Mouse (Mus musculus) kidney, adult 8-10 months (tissue): ENCODE data around the gene Smox.
"Not testable (repeated sequence)": the region's sequence is repeated elsewhere in the genome, so short reads cannot be mapped to it uniquely, and the experiment has no call there.

Source experiments
- DNase-seq, 2 experiments: peaks; one replicate each; pipeline ENCODE4 v3.0.0; 2022

The Smox gene

GRCm38 (mm10) chr2:131491196-131491595 is at the start of gene Smox:
Gene Smox (plus strand): TSS chr2:131491496.
- no peak for DNase-seq

- no peak for DNase-seq
Observed at GRCm38 (mm10) chr2:131443084-131443890, 48.0 kb upstream of the Smox start.

- no peak for DNase-seq
Observed at GRCm38 (mm10) chr2:131443891-131444190, 47.5 kb upstream of the Smox start.

DNA sequence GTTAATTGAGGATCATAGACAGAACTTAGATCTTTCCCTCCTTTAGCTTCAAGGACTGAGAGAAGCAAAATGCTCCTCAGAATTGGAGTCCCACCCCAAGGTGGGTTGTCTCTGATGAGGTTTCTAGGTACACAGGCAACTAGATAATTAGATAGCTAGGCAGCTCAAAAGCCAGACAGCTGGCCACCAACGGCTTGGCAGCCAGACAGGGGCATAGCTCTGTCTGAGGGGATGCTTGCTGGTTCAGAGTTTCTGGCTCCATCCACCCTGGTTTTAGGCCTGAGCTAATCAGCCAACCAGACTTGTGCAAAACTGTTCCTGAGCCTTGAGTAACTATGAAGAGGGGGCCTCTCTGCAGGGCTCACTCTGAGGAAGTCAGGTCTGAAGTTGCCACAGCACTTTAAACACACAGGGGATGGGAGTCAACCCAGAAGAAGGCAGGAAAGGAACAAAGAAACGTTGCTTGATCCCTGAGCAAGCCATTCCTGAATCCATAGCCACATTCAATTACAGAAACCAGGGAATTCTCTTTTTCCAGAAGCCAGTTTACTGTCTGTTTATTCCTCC is 44.8 kb upstream of the Smox start:
- no peak for DNase-seq

DNA sequence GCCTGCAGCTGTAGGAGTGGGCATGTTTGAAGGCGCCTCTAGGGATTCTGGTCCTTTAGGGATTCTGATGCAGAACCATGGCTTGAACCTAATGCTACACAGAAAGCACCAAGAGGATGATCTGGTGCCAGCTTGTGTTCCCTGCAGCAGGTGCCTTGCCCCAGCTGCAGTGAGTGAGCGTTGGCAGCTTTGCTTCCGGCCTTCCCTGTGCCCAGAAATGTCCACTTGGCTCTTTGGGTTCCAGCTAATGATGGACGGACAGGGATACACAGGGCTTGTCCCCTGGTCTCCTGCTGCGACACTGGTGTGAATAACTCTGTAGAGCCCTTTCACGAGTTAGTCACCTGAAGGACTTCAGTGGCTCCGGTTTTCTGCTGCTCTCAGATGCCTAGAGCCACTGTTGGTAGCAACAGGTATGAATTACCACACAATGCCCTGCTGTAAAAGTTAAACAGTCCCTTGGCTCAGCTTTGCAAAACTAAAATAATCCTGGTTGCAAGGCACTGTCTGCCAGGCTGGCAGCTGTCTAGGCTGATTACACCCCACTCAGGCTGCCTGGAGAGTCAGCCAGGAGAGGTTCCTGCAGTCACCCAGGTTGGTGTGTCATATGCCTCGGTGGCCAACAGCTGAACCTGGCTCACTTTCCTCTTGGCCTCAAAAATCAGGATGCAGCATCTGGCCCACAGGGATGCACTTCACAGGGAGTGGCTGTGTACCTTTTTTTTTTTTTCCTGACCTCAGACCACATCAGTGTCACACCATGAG is 43.5 kb upstream of the Smox start:
- no peak for DNase-seq

DNA sequence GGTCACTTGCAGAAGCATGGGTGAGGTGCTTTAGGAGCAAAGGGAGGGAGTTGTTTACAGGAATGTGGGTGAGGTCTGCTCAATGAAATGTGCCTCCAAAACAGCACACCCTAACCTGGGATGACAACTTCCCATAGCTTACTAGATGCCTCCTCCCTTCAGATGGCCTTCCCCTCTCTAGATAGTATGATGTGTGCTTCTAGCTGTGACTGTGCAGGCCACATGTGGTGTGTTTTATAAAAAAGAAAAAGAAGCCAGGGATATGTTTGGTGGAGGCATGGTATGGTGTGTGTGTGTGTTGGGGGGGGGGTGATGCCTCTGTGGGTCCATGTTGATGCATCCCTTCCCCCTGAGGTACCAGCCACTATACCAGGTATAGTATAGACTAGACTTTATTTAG is 42.9 kb upstream of the Smox start:
- DNase-seq, result no peak

DNA sequence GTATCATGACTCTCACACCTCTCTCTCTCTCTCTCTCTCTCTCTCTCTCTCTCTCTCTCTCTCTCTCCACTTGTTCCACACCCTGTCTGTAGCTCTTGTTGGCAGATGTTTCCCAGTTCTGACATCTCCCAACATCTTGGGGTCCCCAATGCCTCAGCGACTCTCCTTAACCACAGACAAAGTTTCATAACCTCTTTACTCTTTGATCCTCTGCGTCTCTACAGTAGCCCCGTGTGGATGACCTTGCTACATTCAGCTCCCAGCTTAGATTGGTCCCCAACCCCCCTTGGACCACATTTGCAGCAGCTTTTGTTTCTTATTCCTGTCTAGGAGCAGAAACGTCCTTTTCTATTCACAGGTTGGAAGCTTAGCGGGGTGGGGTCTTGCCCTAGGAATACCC is 41.6 kb upstream of the Smox start:
- no peak for DNase-seq

DNA sequence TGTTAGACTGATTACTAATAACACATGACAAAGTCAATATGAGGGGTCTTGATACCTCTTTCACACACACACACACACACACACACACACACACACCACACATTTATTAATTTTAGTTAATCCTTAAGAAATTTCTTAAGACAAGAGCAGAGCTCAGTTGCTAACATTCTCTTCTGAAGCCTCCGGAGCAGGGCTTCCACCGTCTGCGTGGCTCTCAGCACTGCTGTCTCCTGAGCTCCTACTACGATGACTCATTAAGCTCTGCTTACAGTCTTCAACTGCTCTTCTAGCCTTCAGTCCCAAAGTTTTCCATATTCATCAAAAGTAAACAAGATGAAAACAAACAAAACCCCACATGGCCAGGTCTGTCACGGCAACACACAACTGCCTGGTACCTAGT is 40.8 kb upstream of the Smox start:
- DNase-seq, result no peak

DNA sequence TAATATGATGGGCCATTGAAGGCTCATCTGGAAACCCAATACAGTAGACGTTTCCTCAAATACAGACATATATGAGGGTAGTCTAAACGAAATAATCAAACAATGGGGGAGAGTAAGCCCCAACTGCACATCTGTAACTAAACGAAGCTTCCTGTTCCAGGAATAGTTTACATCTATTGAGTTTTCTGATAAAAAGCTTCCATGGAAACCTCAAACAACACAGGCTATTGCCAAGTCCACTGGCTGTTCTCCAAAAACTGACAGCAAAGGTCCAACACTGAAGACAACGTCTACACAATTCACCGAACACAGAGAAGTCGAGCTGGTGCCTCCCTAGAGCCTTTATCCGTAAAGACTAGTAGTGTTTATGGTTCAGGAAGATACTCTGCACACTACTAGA is 33.6 kb upstream of the Smox start:
- DNase-seq, result no peak

DNA sequence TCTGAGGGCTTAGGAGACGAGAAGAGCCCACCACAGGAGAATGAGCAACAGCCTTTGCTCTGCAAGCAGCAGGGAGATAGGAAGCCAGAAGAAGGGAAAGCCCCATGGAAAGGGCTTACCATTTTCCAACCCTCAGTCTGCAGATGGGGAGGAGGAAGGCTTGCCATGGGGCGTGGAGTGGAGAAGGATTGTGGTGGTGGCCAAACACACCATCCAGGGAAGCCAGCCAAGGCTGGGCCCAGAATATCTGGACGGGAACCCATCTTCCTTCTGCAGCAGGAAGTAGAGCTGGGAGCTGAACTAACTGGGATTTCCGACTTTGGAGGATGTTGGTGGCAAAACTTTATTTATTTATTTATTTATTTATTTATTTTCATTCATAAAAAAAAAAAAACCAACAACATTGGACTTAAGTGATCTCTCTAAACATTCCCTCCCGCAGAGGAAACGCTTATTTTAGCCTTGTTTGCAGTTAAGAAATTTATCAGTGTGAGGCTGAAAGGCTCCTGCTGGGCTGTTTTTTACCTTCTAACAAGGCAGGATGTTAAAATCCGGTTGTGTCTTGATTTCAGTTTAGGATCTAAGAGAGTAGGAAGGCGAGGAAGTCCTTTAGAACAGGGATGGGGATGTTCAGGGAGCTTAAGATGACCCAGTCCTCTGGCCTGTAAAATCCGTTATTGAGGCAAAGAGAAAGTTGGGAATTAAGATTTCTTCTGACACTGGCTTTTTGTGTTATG is 30.2 kb upstream of the Smox start:
- DNase-seq, result peak; percentile 34 to 41

- no peak for DNase-seq
Observed at GRCm38 (mm10) chr2:131462991-131463390, 28.3 kb upstream of the Smox start.

DNA sequence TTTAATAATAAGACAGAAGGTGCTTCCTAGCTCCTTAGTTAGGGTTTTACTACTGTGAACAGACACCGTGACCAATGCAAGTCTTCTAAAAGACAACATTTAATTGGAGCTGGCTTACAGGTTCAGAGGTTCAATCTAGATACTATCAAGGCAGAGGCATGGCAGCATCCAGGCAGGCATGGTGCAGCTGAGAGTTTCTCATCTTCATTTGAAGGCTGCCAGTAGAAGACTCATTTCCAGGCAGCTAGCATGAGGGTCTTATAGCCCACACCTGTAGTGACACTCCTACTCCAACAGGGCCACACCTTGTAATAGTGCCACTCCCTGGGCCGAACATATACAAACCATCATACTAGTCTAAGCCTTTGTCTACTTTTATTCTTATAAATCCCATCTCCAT is 27.1 kb upstream of the Smox start:
- no peak for DNase-seq

DNA sequence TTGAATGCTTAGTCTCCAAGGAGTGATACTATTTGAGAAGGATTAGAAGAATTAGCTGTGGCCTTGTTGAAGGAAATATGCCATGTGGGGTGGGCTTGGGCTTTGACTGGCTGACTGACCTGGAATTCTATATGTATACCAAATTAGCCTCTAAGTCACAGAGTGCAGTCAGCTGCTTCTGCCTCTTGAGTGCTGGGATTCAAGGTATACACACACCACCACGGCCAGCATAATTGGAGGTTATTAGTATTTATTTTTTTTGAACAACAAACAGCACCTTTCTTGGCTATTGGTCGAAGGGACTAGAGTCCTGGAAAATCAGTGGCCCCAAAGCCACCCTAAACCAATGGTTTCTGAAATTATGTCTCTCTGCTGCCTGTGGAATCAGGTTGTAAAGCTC is 24.6 kb upstream of the Smox start:
- no peak for DNase-seq

GRCm38 (mm10) chr2:131469916-131470315 is 21.4 kb upstream of the Smox start:
- no peak for DNase-seq

DNA sequence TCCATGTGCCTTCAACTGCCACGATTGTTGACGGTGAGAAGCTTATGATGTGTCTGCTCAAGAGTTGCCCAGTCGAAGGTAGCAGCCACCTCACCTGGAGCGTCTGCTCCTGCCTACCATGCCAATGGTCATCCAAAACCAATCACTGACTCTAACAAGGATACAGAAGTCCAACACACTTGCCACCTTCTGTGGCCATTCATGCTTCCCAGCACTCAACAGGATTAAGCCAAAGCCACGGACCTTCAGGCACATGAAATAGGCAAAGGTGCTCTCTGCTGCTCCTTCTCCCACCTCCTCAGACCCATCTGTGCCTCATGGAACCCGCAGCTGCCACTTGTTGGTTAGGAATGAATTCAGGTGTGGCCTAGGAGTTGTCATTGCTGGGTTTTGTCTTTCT is 17.5 kb upstream of the Smox start:
- DNase-seq, result no peak

- not testable (repeated sequence) for DNase-seq
Observed at GRCm38 (mm10) chr2:131477105-131477504, 14.2 kb upstream of the Smox start.

DNA sequence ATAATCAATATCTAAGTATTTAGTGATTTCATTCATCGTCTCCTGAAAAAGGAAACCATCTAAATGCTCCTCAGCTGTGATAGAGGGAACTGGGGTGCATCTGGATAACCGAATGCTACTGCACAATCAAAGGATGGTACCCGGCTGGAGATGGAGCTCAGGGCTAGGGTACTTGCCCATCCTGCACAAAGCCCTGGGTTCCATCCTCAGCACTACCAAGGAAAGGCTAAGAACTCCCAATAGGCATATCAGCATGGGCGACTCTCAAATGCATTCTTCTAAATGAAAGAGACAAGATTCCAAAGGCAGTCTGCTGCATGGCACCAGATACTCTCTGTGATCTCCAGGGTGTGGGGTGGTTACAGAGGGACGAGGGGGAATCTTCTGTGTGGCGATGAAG is 13.4 kb upstream of the Smox start:
- no peak for DNase-seq

GRCm38 (mm10) chr2:131478349-131478748 is 12.9 kb upstream of the Smox start:
- DNase-seq, result no peak

GRCm38 (mm10) chr2:131478916-131479315 is 12.4 kb upstream of the Smox start:
- no peak for DNase-seq

GRCm38 (mm10) chr2:131481733-131482132 is 9.6 kb upstream of the Smox start:
- DNase-seq, result no peak

DNA sequence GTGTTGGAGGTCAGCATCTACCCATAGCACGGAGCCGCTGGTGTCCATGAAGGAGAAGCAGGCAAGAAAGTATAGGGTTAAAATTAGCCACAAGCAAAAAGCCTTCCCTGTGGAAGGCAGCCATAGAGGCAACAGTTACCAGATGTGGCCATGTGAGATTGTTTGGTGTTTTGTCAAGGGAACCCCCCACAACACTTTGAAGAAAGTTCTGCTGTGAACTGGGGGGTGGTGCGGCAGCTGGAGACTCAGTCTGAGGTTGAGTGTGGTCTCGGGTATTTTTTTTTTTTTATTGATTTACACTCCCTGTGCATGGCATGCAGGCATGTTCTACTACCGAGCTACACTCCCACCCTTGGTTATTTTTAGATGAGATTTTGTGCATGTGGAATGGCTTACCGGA is 8.8 kb upstream of the Smox start:
- no peak for DNase-seq

DNA sequence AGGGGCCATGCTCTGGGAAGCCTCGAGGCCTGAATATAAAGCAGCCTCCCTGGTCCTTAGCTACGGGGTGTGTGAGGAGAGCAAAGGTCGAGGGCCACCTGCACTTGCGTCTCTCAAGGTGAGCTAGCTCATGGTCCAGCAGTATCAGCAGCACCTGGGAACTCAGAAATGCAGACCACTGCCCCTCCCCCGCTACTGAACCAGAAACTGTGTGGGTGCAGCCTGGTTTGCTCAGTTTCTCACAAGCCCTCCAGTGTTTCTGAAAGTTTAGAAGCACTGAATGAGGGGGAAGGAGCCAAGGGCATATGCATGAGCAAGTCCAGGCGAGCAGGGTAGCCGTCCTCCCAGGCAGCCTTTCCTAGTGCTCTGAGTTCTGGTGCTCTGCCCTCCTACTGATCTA is 7.7 kb upstream of the Smox start:
- DNase-seq, result no peak

GRCm38 (mm10) chr2:131484182-131484581 is 7.1 kb upstream of the Smox start:
- DNase-seq, result no peak

DNA sequence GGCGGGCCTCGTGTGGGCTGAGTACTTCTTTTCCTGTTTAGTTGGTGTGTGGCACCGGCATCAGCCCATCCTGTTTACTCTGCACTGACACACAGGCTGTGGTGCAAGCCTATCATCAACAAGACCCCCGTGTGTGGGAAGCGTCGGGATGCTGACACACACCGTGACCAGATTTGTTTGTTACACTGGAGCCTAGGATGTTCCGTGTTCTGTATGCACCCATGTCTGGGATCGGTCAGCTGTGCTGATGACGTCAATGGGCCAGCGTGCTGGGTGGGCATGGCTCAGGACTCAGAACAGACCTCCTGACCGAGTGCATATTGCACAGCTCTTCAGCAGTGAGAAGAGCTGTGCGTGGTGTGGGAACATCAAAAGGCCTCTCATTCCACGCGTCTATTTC is 6.2 kb upstream of the Smox start:
- no peak for DNase-seq
